Mouse (Mus musculus) gastrocnemius, postnatal 10 days (tissue): ENCODE data around the gene Hs6st3. TPM values are rescaled to one million over a fixed set of nuclear protein-coding genes. Genes with fewer than 3 reads are reported as not detected.

ENCODE experiments used
- DNase-seq: peaks from one replicate; pipeline ENCODE4 v3.0.0; 2021; ENCODE audit warnings: mixed read lengths
- total RNA-seq, 2 experiments: library from RNA; stranded (reverse); gene quantifications; 2 replicates each; pipeline ENCODE4 v1.2.3; 2021

The Hs6st3 gene
- total RNA-seq, 2 experiments from 2014 or later: 0.19 to 0.25 TPM

DNA sequence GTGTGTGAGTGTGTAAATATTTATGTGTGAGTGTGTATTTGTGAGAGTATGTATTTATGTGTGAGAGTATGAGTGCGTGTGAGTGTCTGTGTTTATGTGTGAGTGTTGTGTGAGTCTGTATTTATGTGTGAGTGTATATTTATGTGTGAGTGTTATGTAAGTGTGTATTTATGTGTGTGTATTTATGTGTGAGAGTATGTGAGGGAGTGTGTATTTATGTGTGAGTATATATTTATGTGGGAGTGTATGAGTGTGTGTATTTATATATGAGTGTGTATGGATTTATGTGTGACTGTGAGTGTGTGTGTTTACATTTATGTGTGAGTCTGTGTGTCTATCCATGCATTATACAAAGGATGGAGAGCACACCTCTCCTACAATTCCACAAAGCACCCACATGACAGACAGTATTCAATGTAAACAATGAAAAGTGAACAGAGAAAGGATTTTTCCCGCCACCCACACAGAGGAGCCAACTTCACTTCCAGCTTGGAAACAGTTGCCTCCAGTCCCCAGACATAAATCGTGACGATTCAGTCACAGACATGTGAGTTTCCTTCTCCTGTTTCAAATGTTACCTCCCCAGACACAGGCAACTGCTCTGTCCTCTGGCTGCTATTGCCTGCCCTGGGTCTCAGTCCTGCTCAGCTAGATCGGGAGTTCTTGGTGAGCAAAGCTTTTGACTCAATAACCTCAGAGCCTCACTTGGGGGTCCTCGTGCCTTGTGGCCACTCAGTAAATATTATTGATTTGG, 780.3 kb downstream of the Hs6st3 start:
- DNase-seq: no peak

- DNase-seq: no peak
Observed at GRCm38 (mm10) chr14:119919177-119919576, 781.0 kb downstream of the Hs6st3 start.

Other genes with a start within 250 kb of the Hs6st3 start
- 10 to 100 TPM in 1 of 2 experiments, 1 to 10 TPM in 1; 7.4 to 11.6 TPM for gene Dzip1, start 212.9 kb upstream of the Hs6st3 start, total RNA-seq
- gene Dnajc3, start 200.4 kb upstream of the Hs6st3 start, total RNA-seq: 10 to 100 TPM; 22.3 to 25.9 TPM
- gene Uggt2, start 38.9 kb upstream of the Hs6st3 start, total RNA-seq: 10 to 100 TPM in 1 of 2 experiments, 1 to 10 TPM in 1; 7.8 to 10.7 TPM